In genomic region chr1:60173119-60173518, GRCm38 (mm10) we compare ENCODE assay signal across 22 mouse cellular contexts. TPM values are rescaled to one million over a fixed set of nuclear protein-coding genes. Genes with fewer than 3 reads are reported as not detected.
A peak's percentile ranks its signal among the peaks of the same experiment; 100 is the strongest.
DNase-seq lines count a peak whose midpoint lies in the region; ATAC-seq and TF ChIP-seq lines count a peak whose summit lies in the region.
"Had no signal": no experiment of that assay in that cellular context is flagged by ENCODE, and none has a peak within 500 bp of the region (broad histone marks: within the 10 kb centered on the region; RNA-seq: fewer than 3 reads in every experiment).

No protein-coding gene starts in this region.

- TF ChIP-seq RAD21 in CH12.LX (IDR thresholded peaks at IDR 0.05; ENCODE audit: low read depth, low read length) = no peak

- no peaks in the 10 kb centered on the region for H3K9me3 ChIP-seq in CH12.LX (replicated peaks; ENCODE audit: low read length)
- H3K9me3 ChIP-seq: G1E had no signal

- H3K27ac ChIP-seq in CH12.LX (ENCODE audit: insufficient read depth, low read depth) = no peak overlapping the region

- H3K36me3 ChIP-seq in CH12.LX (replicated peaks in 1 of 2; ENCODE audit: control insufficient read depth in 1 of 2, insufficient read depth in 1 of 2, low read length in 1 of 2) = no peaks in the 10 kb centered on the region
- H3K36me3 ChIP-seq: G1E had no signal

- no peak for DNase-seq in CH12.LX (ENCODE audit: extremely low read depth)
- DNase-seq in neural tube, embryonic 10.5 days (ENCODE audit: extremely low spot score, low spot score) = no peak
- no peak for DNase-seq in spleen, postnatal 4 days (ENCODE audit: low spot score in 2 of 2)
- DNase-seq in layer of hippocampus, postnatal 14 days (ENCODE audit: low spot score in 2 of 2) = no peak
- DNase-seq: adrenal gland, adult 2 months; adrenal gland, adult 8-10 months; adrenal gland, postnatal 10 days; adrenal gland, postnatal 14 days; adrenal gland, postnatal 25 days; adrenal gland, postnatal 36 days; B cell, adult 2 months; cerebellum, adult 11 months; cerebellum, adult 11-12 months; cerebellum, adult 18-20 months had no signal

- TF ChIP-seq POLR2A in CH12.LX (IDR thresholded peaks at IDR 0.05; ENCODE audit: low read depth, low read length) = no peak

- TF ChIP-seq EP300 in CH12.LX (IDR thresholded peaks at IDR 0.05; ENCODE audit: low read length) = 0 out of 2 replicates have a peak, but pooled peaks have one; percentile 28

- no peaks in the 10 kb centered on the region for H3K27me3 ChIP-seq in CH12.LX (replicated peaks)
- H3K27me3 ChIP-seq: Patski had no signal

- H3K9ac ChIP-seq in CH12.LX (ENCODE audit: insufficient read depth, low read depth) = no peak overlapping the region

- dilution Hi-C loops in CH12.LX (cut with MboI; ENCODE audit: extremely low pct_ligation_motif_present, extremely low pct_unique_long_range_greater_than_20kb, low sequenced_read_pairs) = no loop called here

- ATAC-seq in granulocyte monocyte progenitor cell, adult 5-6 weeks (replicated peaks; ENCODE audit: poor library complexity, severe bottlenecking) = peak; percentile 78
- ATAC-seq in megakaryocyte, adult 5-6 weeks (ENCODE audit: poor library complexity, severe bottlenecking) = peak; percentile 72
- ATAC-seq in megakaryocyte progenitor cell, adult 5-6 weeks (replicated peaks; ENCODE audit: poor library complexity) = 0 out of 2 replicates have a peak, but pooled peaks have one; percentile 6
- ATAC-seq in erythroblast, adult 5-6 weeks (replicated peaks; ENCODE audit: low FRiP score, poor library complexity, severe bottlenecking) = no peak
- ATAC-seq: activated CD4-positive, CD25-positive, alpha-beta regulatory T cell, adult 4 months; CD4-positive, CD25-positive, alpha-beta regulatory T cell, adult 4 months; Patski had no signal

- no peak overlapping the region for H3K4me3 ChIP-seq in CH12.LX (replicated peaks in 1 of 3; ENCODE audit: low read depth in 2 of 3, low read length in 2 of 3, poor library complexity in 1 of 3)

- H3K4me1 ChIP-seq in CH12.LX (ENCODE audit: control insufficient read depth in 1 of 2, insufficient read depth in 2 of 2) = peaks cover 0 to 6% of the 10 kb centered on the region in 2 experiments; a peak in 1 of 4 replicates

- H3K4me2 ChIP-seq in CH12.LX (ENCODE audit: insufficient read depth, low read depth, poor library complexity, severe bottlenecking) = no peak overlapping the region

- H3K79me2 ChIP-seq in CH12.LX (replicated peaks; ENCODE audit: control insufficient read depth, extremely low read depth, insufficient read depth, poor library complexity, severe bottlenecking) = no peaks in the 10 kb centered on the region

- no peak for TF ChIP-seq CTCF in CH12.LX (conservative IDR thresholded peaks at IDR 0.05 in 1 of 2, IDR thresholded peaks at IDR 0.05 in 1 of 2; ENCODE audit: low read depth in 2 of 2, low read length in 2 of 2)

- in situ Hi-C loops in CH12.LX (cut with MboI; ENCODE audit: low pct_ligation_motif_present, low pct_unique_long_range_greater_than_20kb, low sequenced_read_pairs) = loop anchor here (25.0 kb wide), 1 partner anchor 689 kb away; no protein-coding TSS in a partner anchor

TF ChIP-seq in CH12.LX, 34 proteins besides CTCF, POLR2A, EP300 and RAD21:
- TF ChIP-seq BHLHE40 (IDR thresholded peaks at IDR 0.05; ENCODE audit: low read depth, low read length) (0 out of 2 replicates have a peak, but pooled peaks have one; percentile 28), IRF4 (IDR thresholded peaks at IDR 0.05; ENCODE audit: low read depth, low read length) (no peak)

RNA-seq across cellular contexts. Expression of gene Nbeal1, which starts 7.3 kb away (rescaled TPM):
- total RNA-seq in CH12.LX (2012; rRNA removed) = 2.0 and 2.5 TPM in 2 replicates
- 0.47 and 0.61 TPM in 2 replicates for total RNA-seq in CH12.LX (2014; rRNA removed)
- 0.33 and 0.50 TPM in 2 replicates for polyA plus RNA-seq in CH12.LX (2012; ENCODE audit: insufficient read length, low read depth)
- 9.5 and 12.0 TPM in 2 replicates for total RNA-seq in granulocyte monocyte progenitor cell, adult 5-6 weeks (2014; fragmentation: Nextera tagmentation)
- total RNA-seq in granulocyte monocyte progenitor cell, adult 5-6 weeks (2017) = 9.7 and 12.7 TPM in 2 replicates
- 9.9 and 12.7 TPM in 2 replicates for total RNA-seq in megakaryocyte, adult 5-6 weeks (2015)
- 8.5 and 13.1 TPM in 2 replicates for total RNA-seq in megakaryocyte, adult 5-6 weeks (2017)
- total RNA-seq in megakaryocyte progenitor cell, adult 5-6 weeks (2015) = 8.4 and 12.9 TPM in 2 replicates
- total RNA-seq in megakaryocyte progenitor cell, adult 5-6 weeks (2017) = 5.2 and 13.5 TPM in 2 replicates
- 10 to 100 TPM; 20.2 to 23.9 TPM for total RNA-seq in layer of hippocampus, postnatal 14 days (2021)
- 1.9 and 2.9 TPM in 2 replicates for total RNA-seq in erythroblast, adult 5-6 weeks (2015; ENCODE audit: low replicate concordance)
- 2.8 and 4.3 TPM in 2 replicates for total RNA-seq in erythroblast, adult 5-6 weeks (2017; ENCODE audit: low replicate concordance)
